Mouse (Mus musculus): ENCODE measurements around the gene Olfr161. TPM values are rescaled to one million over a fixed set of nuclear protein-coding genes. Genes with fewer than 3 reads are reported as not detected.
"Not testable (repeated sequence)": the region's sequence is repeated elsewhere in the genome, so short reads cannot be mapped to it uniquely, and the experiment has no call there.

Olfr161 gene
- not detected for total RNA-seq (2021)

DNA sequence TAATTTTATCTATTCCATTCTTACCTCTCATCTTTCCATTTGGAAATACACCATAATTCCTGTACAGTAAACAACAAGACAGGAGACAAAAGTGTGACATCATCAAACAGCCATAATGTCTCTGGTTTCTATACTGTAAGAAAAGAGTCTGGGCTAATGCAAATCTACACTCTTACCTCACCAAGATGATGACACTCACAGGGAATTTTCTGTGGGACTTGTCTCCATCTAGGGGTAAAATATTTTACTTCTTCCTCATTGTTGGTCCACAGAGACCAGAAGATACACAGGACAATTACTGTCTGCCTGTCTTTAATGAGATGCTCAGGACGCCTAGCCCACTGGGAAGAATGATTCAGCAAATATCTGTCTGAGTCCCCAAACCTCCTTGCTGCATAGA lies at the start of gene Olfr161:
Olfr161 (plus strand) TSS at position 352 of the 400 bp plus-strand sequence.
- no peak for DNase-seq (ENCODE audit: extremely low spot score in 1 of 2, low spot score in 1 of 2)

- no peak for DNase-seq (ENCODE audit: extremely low spot score in 1 of 2, low spot score in 1 of 2)
Measured at GRCm38 (mm10) chr16:3563553-3563952, 27.3 kb upstream of the Olfr161 start.

DNA sequence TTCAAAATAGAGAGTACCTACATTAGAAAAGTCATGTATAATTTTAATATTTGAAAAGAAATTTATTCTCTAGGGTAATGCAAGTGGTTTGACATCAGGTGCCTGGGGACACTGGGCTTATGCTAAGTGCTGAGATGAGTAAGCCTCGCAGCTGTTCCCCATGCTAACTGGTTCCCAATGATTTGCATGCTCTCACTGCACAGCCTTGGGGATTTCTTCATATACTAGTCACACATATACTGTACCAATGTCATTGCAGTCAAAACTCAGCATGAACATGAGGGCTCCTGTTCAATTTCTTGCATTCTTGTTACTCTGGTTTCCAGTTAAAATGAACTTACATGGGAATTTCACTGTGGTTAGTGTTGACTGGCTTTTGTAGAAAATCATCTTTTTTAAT lies 13.2 kb upstream of the Olfr161 start:
- DNase-seq (ENCODE audit: extremely low spot score in 1 of 2, low spot score in 1 of 2) = not testable (repeated sequence)

- not testable (repeated sequence) for DNase-seq (ENCODE audit: extremely low spot score in 1 of 2, low spot score in 1 of 2)
Measured at GRCm38 (mm10) chr16:3578227-3578848, 12.5 kb upstream of the Olfr161 start.

GRCm38 (mm10) chr16:3631376-3631775 lies 40.5 kb downstream of the Olfr161 start:
- DNase-seq (ENCODE audit: extremely low spot score in 1 of 2, low spot score in 1 of 2) = not testable (repeated sequence)

DNA sequence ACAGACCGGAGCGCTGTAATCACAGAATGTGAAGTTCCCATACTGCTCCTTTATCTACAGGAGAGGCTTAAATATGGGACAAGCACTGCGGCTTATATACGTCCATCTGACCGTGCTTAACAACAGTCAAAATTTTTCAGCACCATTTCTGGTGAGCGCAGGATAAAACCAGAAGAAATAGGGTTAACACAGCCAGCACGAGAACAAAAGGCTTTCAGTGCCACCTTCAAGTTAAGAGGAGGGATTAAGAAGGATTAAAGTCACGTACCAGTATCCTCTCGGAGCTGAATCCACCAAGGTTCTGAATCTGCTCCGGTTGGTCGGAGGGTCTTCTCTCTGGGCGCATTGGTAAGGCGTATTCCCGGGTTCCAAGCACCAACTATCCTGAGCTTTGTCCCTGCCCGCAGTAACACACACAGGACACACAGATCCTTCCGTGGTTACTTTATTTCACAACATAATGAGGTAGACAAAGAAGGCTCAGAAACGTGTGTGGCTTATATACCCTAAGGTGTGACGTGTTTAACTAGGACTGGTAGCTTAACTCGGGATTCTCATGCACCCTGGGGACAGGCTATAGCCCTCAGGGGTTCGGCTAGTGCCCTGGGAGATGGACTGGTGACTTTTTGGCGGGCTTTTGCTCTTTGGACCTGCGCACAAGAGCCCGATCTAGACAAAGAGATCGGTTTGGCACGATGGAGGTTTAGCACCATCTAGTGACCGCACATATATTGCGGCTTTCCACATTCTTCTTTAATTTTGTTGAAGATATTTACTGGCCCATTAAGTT lies 41.9 kb downstream of the Olfr161 start:
- DNase-seq (ENCODE audit: extremely low spot score in 1 of 2, low spot score in 1 of 2) = not testable (repeated sequence)

Other genes starting within 250 kb of the Olfr161 start
- not detected for gene Mefv, start 127.1 kb downstream of the Olfr161 start, total RNA-seq (2021)
- gene Zfp263, start 153.1 kb downstream of the Olfr161 start, total RNA-seq (2021) = 10 to 100 TPM; 17.5 to 20.7 TPM
- not detected for gene Olfr15, start 239.8 kb downstream of the Olfr161 start, total RNA-seq (2021)